Mouse (Mus musculus) liver, embryonic 15.5 days (tissue): ENCODE data around the gene Znhit1. TPM values are rescaled to one million over a fixed set of nuclear protein-coding genes. Genes with fewer than 3 reads are reported as not detected.
A peak's percentile ranks its signal among the peaks of the same experiment; 100 is the strongest.

Experiments
- ATAC-seq: fragments of 200-750 bp; cut with Nextera tagmentation; 2 replicates; pipeline ENCODE4 v1.8.0; 2017; ENCODE audit warnings: moderate number of reproducible peaks, mild to moderate bottlenecking, moderate library complexity; ENCODE audit not compliant: insufficient read depth
- H3K27ac ChIP-seq: fragments of 300-500 bp; sonication (generic); replicated peaks from 2 replicates; pipeline ENCODE4 v1.5.1; 2015; ENCODE audit warnings: mild to moderate bottlenecking, inconsistent platforms
- H3K27me3 ChIP-seq: fragments of 300-500 bp; sonication (generic); 2 replicates; pipeline ENCODE4 v1.6.1; 2015; ENCODE audit warnings: mild to moderate bottlenecking, inconsistent platforms
- H3K36me3 ChIP-seq: fragments of 300-500 bp; sonication (generic); replicated peaks from 2 replicates; pipeline ENCODE4 v1.6.1; 2015; ENCODE audit warnings: moderate library complexity, mild to moderate bottlenecking, inconsistent platforms
- H3K4me1 ChIP-seq: fragments of 300-500 bp; sonication (generic); replicated peaks from 2 replicates; pipeline ENCODE4 v1.6.1; 2015; ENCODE audit warnings: inconsistent platforms
- H3K4me2 ChIP-seq: fragments of 300-500 bp; sonication (generic); 2 replicates; pipeline ENCODE4 v1.6.1; 2015; ENCODE audit warnings: moderate library complexity, mild to moderate bottlenecking, inconsistent platforms
- H3K4me3 ChIP-seq: fragments of 300-500 bp; sonication (generic); replicated peaks from 2 replicates; pipeline ENCODE4 v1.5.1; 2015; ENCODE audit warnings: mild to moderate bottlenecking, inconsistent platforms
- H3K9ac ChIP-seq: fragments of 300-500 bp; sonication (generic); 2 replicates; pipeline ENCODE4 v1.6.1; 2015; ENCODE audit warnings: moderate library complexity, mild to moderate bottlenecking, inconsistent platforms
- H3K9me3 ChIP-seq: fragments of 300-500 bp; sonication (generic); replicated peaks from 2 replicates; pipeline ENCODE4 v1.6.1; 2016; ENCODE audit warnings: inconsistent platforms
- WGBS: fragments of 180-500 bp; shearing (Covaris S2); methylation state at CpG from one replicate; pipeline ENCODE4 v1.1.7; 2015; ENCODE audit warnings: mixed read lengths; ENCODE audit not compliant: insufficient replicate concordance; 5-methylcytosine and 5-hydroxymethylcytosine counted together
- polyA plus RNA-seq: library from polyadenylated mRNA; unstranded; fragments of >200 nt; fragmentation: Nextera tagmentation; extraction: Ambion mirVana; gene quantifications from 2 replicates; pipeline ENCODE4 v1.2.1, GENCODE M21; 2015

The Znhit1 gene
- polyA plus RNA-seq, 1 experiment from 2014 or later: 50.6 TPM

- 1% methylated on average over 23 of the region's 23 CpGs for WGBS
Observed at GRCm38 (mm10) chr5:137025132-137025531, 37.3 kb upstream of the Znhit1 start.

GRCm38 (mm10) chr5:137024318-137024717 is 36.5 kb upstream of the Znhit1 start:
- WGBS: 38% methylated on average over 3 of the region's 3 CpGs
- peaks cover 70% of the 10 kb centered on the region for H3K27me3 ChIP-seq
- no peak for ATAC-seq
- no peak overlapping the region for H3K4me3 ChIP-seq
- H3K4me2 ChIP-seq: no peak overlapping the region
- no peak overlapping the region for H3K27ac ChIP-seq
- H3K4me1 ChIP-seq: peaks cover 5% of the 10 kb centered on the region
- no peaks in the 10 kb centered on the region for H3K9me3 ChIP-seq
- H3K9ac ChIP-seq: no peak overlapping the region
- no peaks in the 10 kb centered on the region for H3K36me3 ChIP-seq

More at GRCm38 (mm10) chr5:137025132-137025531, 37.3 kb upstream of the Znhit1 start:
- no peaks in the 10 kb centered on the region for H3K36me3 ChIP-seq
- peaks cover 79% of the 10 kb centered on the region for H3K27me3 ChIP-seq
- H3K4me2 ChIP-seq: no peak overlapping the region
- no peak overlapping the region for H3K9ac ChIP-seq
- H3K9me3 ChIP-seq: no peaks in the 10 kb centered on the region
- H3K4me1 ChIP-seq: peaks cover 13% of the 10 kb centered on the region
- no peak overlapping the region for H3K27ac ChIP-seq
- no peak for ATAC-seq
- H3K4me3 ChIP-seq: no peak overlapping the region

GRCm38 (mm10) chr5:137015913-137016312 is 28.1 kb upstream of the Znhit1 start:
- no peak overlapping the region for H3K4me2 ChIP-seq
- WGBS: 63% methylated on average over 3 of the region's 3 CpGs
- H3K27me3 ChIP-seq: peaks cover 3% of the 10 kb centered on the region; the same call in 1 of the 2 replicates
- H3K9me3 ChIP-seq: no peaks in the 10 kb centered on the region
- no peaks in the 10 kb centered on the region for H3K4me1 ChIP-seq
- H3K4me3 ChIP-seq: no peak overlapping the region
- ATAC-seq: no peak
- no peaks in the 10 kb centered on the region for H3K36me3 ChIP-seq
- no peak overlapping the region for H3K9ac ChIP-seq
- no peak overlapping the region for H3K27ac ChIP-seq

- Histone ChIP-seq H3K4me2 (no peak overlapping the region), H3K27me3 (peaks cover 14% of the 10 kb centered on the region; the same call in 1 of the 2 replicates), H3K9ac (no peak overlapping the region), H3K9me3 (no peaks in the 10 kb centered on the region), H3K4me3 (no peak overlapping the region), H3K4me1 (no peaks in the 10 kb centered on the region), H3K27ac (no peak overlapping the region), H3K36me3 (no peaks in the 10 kb centered on the region)
- WGBS: 62% methylated on average over 15 of the region's 15 CpGs
- ATAC-seq: no peak
Observed at GRCm38 (mm10) chr5:137012401-137012950, 24.7 kb upstream of the Znhit1 start.

GRCm38 (mm10) chr5:137009988-137010387 is 22.2 kb upstream of the Znhit1 start:
- 12% methylated on average over 3 of the region's 3 CpGs for WGBS
- Histone ChIP-seq H3K9ac (no peak overlapping the region), H3K9me3 (no peaks in the 10 kb centered on the region), H3K27me3 (peaks cover 24% of the 10 kb centered on the region), H3K4me2 (no peak overlapping the region), H3K4me1 (no peaks in the 10 kb centered on the region), H3K36me3 (no peaks in the 10 kb centered on the region), H3K27ac (no peak overlapping the region), H3K4me3 (no peak overlapping the region)
- ATAC-seq: no peak

GRCm38 (mm10) chr5:137007276-137007675 is 19.5 kb upstream of the Znhit1 start:
- H3K36me3 ChIP-seq: no peaks in the 10 kb centered on the region
- H3K9ac ChIP-seq: no peak overlapping the region
- no peak overlapping the region for H3K27ac ChIP-seq
- 41% methylated on average over 8 of the region's 8 CpGs for WGBS
- H3K4me3 ChIP-seq: no peak overlapping the region
- no peak for ATAC-seq
- no peak overlapping the region for H3K4me2 ChIP-seq
- H3K4me1 ChIP-seq: no peaks in the 10 kb centered on the region
- H3K9me3 ChIP-seq: no peaks in the 10 kb centered on the region
- H3K27me3 ChIP-seq: peaks cover 21% of the 10 kb centered on the region

- no peak for ATAC-seq
- no peak overlapping the region for H3K4me3 ChIP-seq
- H3K27ac ChIP-seq: no peak overlapping the region
- 0 out of 2 replicates have a peak, but pooled peaks cover 6% of the 10 kb centered on the region for H3K36me3 ChIP-seq
- no peaks in the 10 kb centered on the region for H3K27me3 ChIP-seq
- H3K9me3 ChIP-seq: no peaks in the 10 kb centered on the region
- no peak overlapping the region for H3K4me2 ChIP-seq
- no peak overlapping the region for H3K9ac ChIP-seq
- WGBS: 67% methylated on average over 2 of the region's 2 CpGs
- H3K4me1 ChIP-seq: peaks cover 13% of the 10 kb centered on the region
Observed at GRCm38 (mm10) chr5:137000612-137001011, 12.8 kb upstream of the Znhit1 start.

- no peak for ATAC-seq
- Histone ChIP-seq H3K27me3 (no peaks in the 10 kb centered on the region), H3K27ac (no peak overlapping the region), H3K36me3 (peaks cover 17% of the 10 kb centered on the region), H3K9me3 (no peaks in the 10 kb centered on the region), H3K4me1 (peaks cover 13% of the 10 kb centered on the region), H3K9ac (no peak overlapping the region), H3K4me3 (no peak overlapping the region), H3K4me2 (no peak overlapping the region)
- WGBS: 37% methylated on average over 5 of the region's 5 CpGs
Observed at GRCm38 (mm10) chr5:136999449-136999848, 11.6 kb upstream of the Znhit1 start.

- Histone ChIP-seq H3K9ac (no peak overlapping the region), H3K4me2 (no peak overlapping the region), H3K27me3 (no peaks in the 10 kb centered on the region), H3K27ac (no peak overlapping the region), H3K4me3 (no peak overlapping the region), H3K36me3 (peaks cover 47% of the 10 kb centered on the region), H3K9me3 (no peaks in the 10 kb centered on the region), H3K4me1 (peaks cover 29% of the 10 kb centered on the region)
- WGBS: 59% methylated on average over 6 of the region's 6 CpGs
- no peak for ATAC-seq
Observed at GRCm38 (mm10) chr5:136989801-136990200, 2.0 kb upstream of the Znhit1 start.

- no peaks in the 10 kb centered on the region for H3K27me3 ChIP-seq
- peak overlapping the region; percentile 93 for H3K4me3 ChIP-seq
- no peak for ATAC-seq
- peak overlapping the region; percentile 98 for H3K4me2 ChIP-seq
- H3K9me3 ChIP-seq: no peaks in the 10 kb centered on the region
- H3K27ac ChIP-seq: 0 out of 2 replicates have a peak overlapping the region, but pooled peaks have one; percentile 92
- peaks cover 34% of the 10 kb centered on the region for H3K36me3 ChIP-seq
- H3K9ac ChIP-seq: no peak overlapping the region; the same call in 1 of the 2 replicates
- WGBS: 45% methylated on average over 7 of the region's 7 CpGs
- H3K4me1 ChIP-seq: peaks cover 29% of the 10 kb centered on the region
Observed at GRCm38 (mm10) chr5:136988420-136988819, 599 bp upstream of the Znhit1 start.

- Histone ChIP-seq H3K4me2 (peak overlapping the region; percentile 98), H3K27me3 (no peaks in the 10 kb centered on the region), H3K27ac (peak overlapping the region; percentile 92), H3K9ac (peak overlapping the region; percentile 92), H3K9me3 (no peaks in the 10 kb centered on the region), H3K4me3 (peak overlapping the region; percentile 93), H3K4me1 (peaks cover 29% of the 10 kb centered on the region), H3K36me3 (peaks cover 28% of the 10 kb centered on the region)
- WGBS: under 1% methylated on average over 67 of the region's 67 CpGs
- peak; percentile 68 for ATAC-seq
Observed at GRCm38 (mm10) chr5:136987138-136987933, 485 bp downstream of the Znhit1 start.
